Mouse (Mus musculus) cerebellum, adult 2 months (tissue): Measurements from ENCODE around the gene Ppp6r3. TPM values are rescaled to one million over a fixed set of nuclear protein-coding genes. Genes with fewer than 3 reads are reported as not detected.

Experiments
- DNase-seq, 2 experiments: peaks; one replicate each; pipeline ENCODE4 v3.0.0; 2021
- H3K27ac ChIP-seq: fragments of 200-500 bp; 2 replicates; pipeline ENCODE4 v1.5.1; 2012; ENCODE audit warnings: low read length, control low read depth, inconsistent platforms; ENCODE audit not compliant: insufficient read depth
- H3K27me3 ChIP-seq: fragments of 200-500 bp; 2 replicates; pipeline ENCODE4 v1.6.1; 2012; ENCODE audit warnings: inconsistent platforms, mild to moderate bottlenecking, low read length, moderate library complexity; ENCODE audit not compliant: control insufficient read depth, insufficient read depth
- H3K4me1 ChIP-seq: fragments of 200-500 bp; 2 replicates; pipeline ENCODE4 v1.6.1; 2011; ENCODE audit warnings: low read length; ENCODE audit not compliant: control insufficient read depth, insufficient read depth
- H3K4me3 ChIP-seq: fragments of 200-500 bp; replicated peaks from 2 replicates; pipeline ENCODE3; 2011; ENCODE audit warnings: mild to moderate bottlenecking, low read depth, low read length, control low read depth; ENCODE audit not compliant: insufficient read depth
- CTCF ChIP-seq: fragments of 200-500 bp; IDR thresholded peaks from 2 replicates; pipeline ENCODE4 v1.5.1; 2011; ENCODE audit warnings: low read depth, mild to moderate bottlenecking, control low read depth, low read length, moderate library complexity, borderline replicate concordance; ENCODE audit not compliant: insufficient read depth
- POLR2A ChIP-seq: fragments of 200-500 bp; IDR thresholded peaks from 2 replicates; pipeline ENCODE4 v1.6.1; 2011; ENCODE audit warnings: low read length, control low read depth, borderline replicate concordance; ENCODE audit not compliant: insufficient read depth
- WGBS: fragments of 180-500 bp; shearing (Covaris S2); methylation state at CpG from one replicate; pipeline ENCODE4 v1.1.7; 2018; 5-methylcytosine and 5-hydroxymethylcytosine counted together
- polyA plus RNA-seq: library from polyadenylated mRNA; depleted of rRNA; stranded (reverse); fragments of >200 nt; gene quantifications from 2 replicates; pipeline ENCODE4 v1.2.3, GENCODE M21; 2012; rRNA removed

The Ppp6r3 gene
- 95.8 and 101 TPM in 2 replicates for polyA plus RNA-seq

- peak; percentile 74; the same call in 1 of the 2 replicates for TF ChIP-seq POLR2A
- TF ChIP-seq CTCF, result no peak
- H3K27ac ChIP-seq, result peak within 1 kb of the TSS; percentile 87
- H3K4me1 ChIP-seq, result peaks cover 9% of the 10 kb centered on the region; the same call in 1 of the 2 replicates
- H3K27me3 ChIP-seq, result no peaks in the 10 kb centered on the region
- peak; percentile 98 to 99 for DNase-seq
- under 1% methylated on average over 50 of the region's 51 CpGs for WGBS
- peak within 1 kb of the TSS; percentile 83 for H3K4me3 ChIP-seq
These were observed at the start of gene Ppp6r3 for GRCm38 (mm10) chr19:3575632-3576384. TSS of gene Ppp6r3 (minus strand) at chr19:3575749.

GRCm38 (mm10) chr19:3625111-3625510, 49.6 kb upstream of the Ppp6r3 start:
- Histone ChIP-seq H3K27me3 (no peaks in the 10 kb centered on the region), H3K27ac (no peak overlapping the region), H3K4me1 (peaks cover 10% of the 10 kb centered on the region), H3K4me3 (no peak overlapping the region)
- no peak for TF ChIP-seq POLR2A
- no peak for TF ChIP-seq CTCF
- DNase-seq, result no peak
- WGBS, result 94% methylated on average over 7 of the region's 7 CpGs

- Histone ChIP-seq H3K27ac (no peak overlapping the region), H3K27me3 (no peaks in the 10 kb centered on the region), H3K4me1 (peaks cover 8% of the 10 kb centered on the region), H3K4me3 (no peak overlapping the region)
- WGBS, result 60% methylated on average over 5 of the region's 5 CpGs
- TF ChIP-seq POLR2A (no peak), CTCF (peak; percentile 63)
- DNase-seq, result peak in 1 of 2 experiments; percentile 30
These were observed 48.3 kb upstream of the Ppp6r3 start for GRCm38 (mm10) chr19:3623824-3624223.

GRCm38 (mm10) chr19:3623294-3623693, 47.7 kb upstream of the Ppp6r3 start:
- peaks cover 8% of the 10 kb centered on the region for H3K4me1 ChIP-seq
- no peaks in the 10 kb centered on the region for H3K27me3 ChIP-seq
- no peak for DNase-seq
- WGBS, result 97% methylated on average over 4 of the region's 4 CpGs
- no peak overlapping the region for H3K4me3 ChIP-seq
- no peak overlapping the region for H3K27ac ChIP-seq
- no peak for TF ChIP-seq CTCF

GRCm38 (mm10) chr19:3620871-3621270, 45.3 kb upstream of the Ppp6r3 start:
- no peak overlapping the region for H3K4me3 ChIP-seq
- no peaks in the 10 kb centered on the region for H3K27me3 ChIP-seq
- peaks cover 8% of the 10 kb centered on the region for H3K4me1 ChIP-seq
- 21% methylated on average over 10 of the region's 10 CpGs for WGBS
- H3K27ac ChIP-seq, result no peak overlapping the region
- no peak for TF ChIP-seq CTCF
- no peak for TF ChIP-seq POLR2A
- DNase-seq, result no peak

GRCm38 (mm10) chr19:3619359-3619758, 43.8 kb upstream of the Ppp6r3 start:
- Histone ChIP-seq H3K4me3 (no peak overlapping the region), H3K27me3 (no peaks in the 10 kb centered on the region), H3K4me1 (peaks cover 8% of the 10 kb centered on the region), H3K27ac (no peak overlapping the region)
- WGBS, result 88% methylated on average over 2 of the region's 2 CpGs
- TF ChIP-seq CTCF (peak; percentile 27; the same call in 1 of the 2 replicates), POLR2A (no peak)
- DNase-seq, result no peak

GRCm38 (mm10) chr19:3613991-3614390, 38.4 kb upstream of the Ppp6r3 start:
- H3K27ac ChIP-seq, result no peak overlapping the region
- 95% methylated on average over 10 of the region's 10 CpGs for WGBS

More at GRCm38 (mm10) chr19:3613991-3614390, 38.4 kb upstream of the Ppp6r3 start:
- no peaks in the 10 kb centered on the region; the same call in 1 of the 2 replicates for H3K4me1 ChIP-seq
- DNase-seq, result no peak
- TF ChIP-seq POLR2A, result no peak
- TF ChIP-seq CTCF, result no peak
- H3K27me3 ChIP-seq, result no peaks in the 10 kb centered on the region
- no peak overlapping the region for H3K4me3 ChIP-seq
